Comparison of ENCODE assay signal across 11 mouse cellular contexts in the genomic region with DNA sequence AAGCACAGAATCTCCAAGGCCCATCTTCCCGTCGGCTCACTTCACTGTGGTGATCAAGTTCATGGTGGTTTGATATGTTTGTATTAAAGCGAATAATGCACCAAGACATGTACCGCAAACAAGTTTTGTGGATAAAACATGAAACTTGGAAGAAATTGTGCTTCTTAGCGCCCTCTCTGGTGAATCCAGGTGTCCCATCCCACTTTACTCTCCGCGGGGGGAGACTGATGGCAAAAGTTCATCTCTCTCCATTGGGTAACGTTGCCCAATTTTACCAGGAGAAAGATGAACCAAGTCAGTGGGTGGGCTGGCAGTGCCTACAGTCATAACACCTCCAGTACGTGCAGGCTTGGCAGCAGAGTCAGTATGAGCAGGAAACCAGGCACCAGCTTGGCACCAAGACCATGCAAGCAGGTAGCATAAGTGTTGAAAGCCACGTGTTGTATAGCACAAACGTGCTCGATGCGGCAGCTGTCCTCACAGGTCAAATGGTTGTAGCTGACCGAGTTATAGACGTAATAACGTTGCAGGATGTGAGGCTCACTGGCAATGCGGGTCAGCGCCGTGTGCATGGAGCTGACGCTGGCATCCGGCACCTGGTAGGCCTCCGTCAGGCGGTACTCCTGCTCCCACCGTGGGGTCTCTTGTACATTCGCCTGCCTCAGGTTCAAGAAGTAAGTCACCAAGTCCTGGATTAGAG. TPM values are rescaled to one million over a fixed set of nuclear protein-coding genes. Genes with fewer than 3 reads are reported as not detected.
DNase-seq lines count a peak whose midpoint lies in the region; ATAC-seq and TF ChIP-seq lines count a peak whose summit lies in the region.
"Had no signal": no experiment of that assay in that cellular context is flagged by ENCODE, and none has a peak within 500 bp of the region (broad histone marks: within the 10 kb centered on the region; RNA-seq: fewer than 3 reads in every experiment).

No protein-coding gene starts in this region.

- 0 out of 2 replicates have a peak overlapping the region, but pooled peaks have one; percentile 14 for H3K27ac ChIP-seq in kidney, embryonic 15.5 days
- H3K27ac ChIP-seq in neural tube, embryonic 13.5 days (replicated peaks), result no peak overlapping the region
- peak overlapping the region; percentile 29; the same call in 1 of the 2 replicates for H3K27ac ChIP-seq in bone marrow macrophage, adult 2 months (ENCODE audit: insufficient read depth, low read depth, low read length)
- no peak overlapping the region for H3K27ac ChIP-seq in neural tube, embryonic 15.5 days (replicated peaks)
- H3K27ac ChIP-seq: heart, embryonic 13.5 days; hindbrain, embryonic 14.5 days; midbrain, embryonic 12.5 days had no signal

- ATAC-seq in kidney, embryonic 15.5 days (replicated peaks; ENCODE audit: low FRiP score), result no peak
- no peak for ATAC-seq in neural tube, embryonic 13.5 days (ENCODE audit: low read depth)
- no peak for ATAC-seq in neural tube, embryonic 15.5 days (ENCODE audit: low FRiP score)

- DNase-seq in kidney, adult 8-10 months, result no peak
- DNase-seq in neural tube, embryonic 10.5 days (ENCODE audit: extremely low spot score, low spot score), result no peak
- DNase-seq in spleen, postnatal 14 days (ENCODE audit: low spot score in 2 of 2), result no peak
- no peak for DNase-seq in layer of hippocampus, postnatal 25 days (ENCODE audit: extremely low spot score in 1 of 2, low spot score in 1 of 2)

- H3K9ac ChIP-seq in kidney, embryonic 15.5 days, result no peak overlapping the region
- no peak overlapping the region for H3K9ac ChIP-seq in neural tube, embryonic 13.5 days
- H3K9ac ChIP-seq in neural tube, embryonic 15.5 days (replicated peaks), result no peak overlapping the region

- no peaks in the 10 kb centered on the region for H3K36me3 ChIP-seq in kidney, embryonic 15.5 days
- H3K36me3 ChIP-seq in neural tube, embryonic 13.5 days, result peaks cover 2% of the 10 kb centered on the region; the same call in 1 of the 2 replicates
- H3K36me3 ChIP-seq in neural tube, embryonic 15.5 days, result peaks cover 1% of the 10 kb centered on the region; the same call in 1 of the 2 replicates
- H3K36me3 ChIP-seq: heart, embryonic 13.5 days; midbrain, embryonic 12.5 days had no signal

- 0 out of 2 replicates have a peak overlapping the region, but pooled peaks have one; percentile 66 for H3K4me3 ChIP-seq in kidney, embryonic 15.5 days (replicated peaks)
- no peak overlapping the region for H3K4me3 ChIP-seq in neural tube, embryonic 13.5 days
- H3K4me3 ChIP-seq in bone marrow macrophage, adult 2 months (ENCODE audit: insufficient read depth, low read length), result no peak overlapping the region
- H3K4me3 ChIP-seq in neural tube, embryonic 15.5 days (replicated peaks), result no peak overlapping the region

- peaks cover 10% of the 10 kb centered on the region for H3K4me1 ChIP-seq in kidney, embryonic 15.5 days
- H3K4me1 ChIP-seq in neural tube, embryonic 13.5 days (replicated peaks), result peaks cover 14% of the 10 kb centered on the region
- peaks cover 29% of the 10 kb centered on the region for H3K4me1 ChIP-seq in bone marrow macrophage, adult 2 months (ENCODE audit: control insufficient read depth, insufficient read depth, low read length)
- peaks cover 13% of the 10 kb centered on the region for H3K4me1 ChIP-seq in neural tube, embryonic 15.5 days

- no peak overlapping the region for H3K4me2 ChIP-seq in kidney, embryonic 15.5 days
- H3K4me2 ChIP-seq in neural tube, embryonic 13.5 days, result peak overlapping the region; percentile 78; the same call in 1 of the 2 replicates
- H3K4me2 ChIP-seq in neural tube, embryonic 15.5 days, result 0 out of 2 replicates have a peak overlapping the region, but pooled peaks have one; percentile 88

- no peaks in the 10 kb centered on the region for H3K27me3 ChIP-seq in kidney, embryonic 15.5 days
- H3K27me3 ChIP-seq in neural tube, embryonic 13.5 days, result no peaks in the 10 kb centered on the region
- no peaks in the 10 kb centered on the region for H3K27me3 ChIP-seq in neural tube, embryonic 15.5 days (replicated peaks)
- H3K27me3 ChIP-seq: heart, embryonic 13.5 days; midbrain, embryonic 12.5 days had no signal

- TF ChIP-seq POLR2A in bone marrow macrophage, adult 2 months (IDR thresholded peaks at IDR 0.05; ENCODE audit: borderline replicate concordance, low read depth, low read length), result no peak

- 94% methylated on average over 25 of the region's 25 CpGs for WGBS in kidney, embryonic 15.5 days
- WGBS in neural tube, embryonic 13.5 days, result 92% methylated on average over 25 of the region's 25 CpGs
- WGBS in neural tube, embryonic 15.5 days, result 92% methylated on average over 25 of the region's 25 CpGs

- no peaks in the 10 kb centered on the region for H3K9me3 ChIP-seq in kidney, embryonic 15.5 days (replicated peaks)
- no peaks in the 10 kb centered on the region for H3K9me3 ChIP-seq in neural tube, embryonic 13.5 days
- no peaks in the 10 kb centered on the region for H3K9me3 ChIP-seq in neural tube, embryonic 15.5 days (replicated peaks)
- H3K9me3 ChIP-seq: heart, embryonic 13.5 days; midbrain, embryonic 12.5 days had no signal

- no peak for TF ChIP-seq CTCF in bone marrow macrophage, adult 2 months (IDR thresholded peaks at IDR 0.05; ENCODE audit: low read depth, low read length)

RNA-seq across cellular contexts. Expression of a gene that starts 0.9 kb away (rescaled TPM):
- polyA plus RNA-seq in kidney, embryonic 15.5 days (2015; fragmentation: Nextera tagmentation; extraction: Ambion mirVana), result 4.4 and 7.5 TPM in 2 replicates
- 3.6 and 5.6 TPM in 2 replicates for polyA plus RNA-seq in neural tube, embryonic 13.5 days (2015; fragmentation: Nextera tagmentation; extraction: Ambion mirVana)
- polyA plus RNA-seq in bone marrow macrophage, adult 2 months (2012; ENCODE audit: insufficient read depth, insufficient read length, missing spikeins), result 2.4 and 2.7 TPM in 2 replicates
- polyA plus RNA-seq in neural tube, embryonic 15.5 days (2015; fragmentation: Nextera tagmentation; extraction: Ambion mirVana), result 6.2 and 6.4 TPM in 2 replicates
- total RNA-seq in layer of hippocampus, postnatal 25 days (2021), result 1 to 10 TPM; 2.2 to 3.5 TPM

RNA-seq across cellular contexts. Expression of a gene that starts 23.8 kb away (rescaled TPM):
- 10.0 and 11.9 TPM in 2 replicates for polyA plus RNA-seq in kidney, embryonic 15.5 days (2015; fragmentation: Nextera tagmentation; extraction: Ambion mirVana)
- polyA plus RNA-seq in neural tube, embryonic 13.5 days (2015; fragmentation: Nextera tagmentation; extraction: Ambion mirVana), result 0.53 and 0.58 TPM in 2 replicates
- 8.8 and 9.1 TPM in 2 replicates for polyA plus RNA-seq in bone marrow macrophage, adult 2 months (2012; ENCODE audit: insufficient read depth, insufficient read length, missing spikeins)
- polyA plus RNA-seq in neural tube, embryonic 15.5 days (2015; fragmentation: Nextera tagmentation; extraction: Ambion mirVana), result 0.54 and 0.64 TPM in 2 replicates
- total RNA-seq in layer of hippocampus, postnatal 25 days (2021), result 1 to 10 TPM; 2.8 to 3.0 TPM

RNA-seq across cellular contexts. Expression of a gene that starts 34.9 kb away (rescaled TPM):
- 108 and 113 TPM in 2 replicates for polyA plus RNA-seq in kidney, embryonic 15.5 days (2015; fragmentation: Nextera tagmentation; extraction: Ambion mirVana)
- polyA plus RNA-seq in neural tube, embryonic 13.5 days (2015; fragmentation: Nextera tagmentation; extraction: Ambion mirVana), result 35.4 and 45.3 TPM in 2 replicates
- 18.4 and 21.8 TPM in 2 replicates for polyA plus RNA-seq in bone marrow macrophage, adult 2 months (2012; ENCODE audit: insufficient read depth, insufficient read length, missing spikeins)
- polyA plus RNA-seq in neural tube, embryonic 15.5 days (2015; fragmentation: Nextera tagmentation; extraction: Ambion mirVana), result 35.8 and 58.8 TPM in 2 replicates
- total RNA-seq in layer of hippocampus, postnatal 25 days (2021), result 10 to 100 TPM; 12.0 to 15.2 TPM

Comparison
In these comparisons a context has a peak if more than half of its experiments do, and no peak if none do; other contexts are left out.
1. H3K27ac ChIP-seq: peak in kidney, embryonic 15.5 days (single experiment) and bone marrow macrophage, adult 2 months (single experiment); none in neural tube, embryonic 13.5 days (single experiment) and neural tube, embryonic 15.5 days (single experiment).